Mouse (Mus musculus) CH12.LX (cell line): Measurements from ENCODE around the gene Zfp62. TPM values are rescaled to one million over a fixed set of nuclear protein-coding genes. Genes with fewer than 3 reads are reported as not detected.
A peak's percentile ranks its signal among the peaks of the same experiment; 100 is the strongest.

Experiments
- DNase-seq: peaks from one replicate; pipeline ENCODE4 v3.0.0-alpha.2; 2013; ENCODE audit errors: extremely low read depth
- H3K27ac ChIP-seq: 2 replicates; pipeline ENCODE4 v1.5.1; 2012; ENCODE audit warnings: low read depth, mild to moderate bottlenecking, control low read depth, moderate library complexity; ENCODE audit not compliant: insufficient read depth
- H3K27me3 ChIP-seq: replicated peaks from 2 replicates; pipeline ENCODE3; 2012; ENCODE audit warnings: inconsistent platforms
- H3K36me3 ChIP-seq, 2 experiments: replicated peaks in 1 of 2; 2 replicates each; pipeline versions ENCODE3 to v1.6.1; 2012; ENCODE audit warnings: inconsistent platforms in 1 of 2, low read length in 1 of 2, mild to moderate bottlenecking in 1 of 2, mixed read lengths in 1 of 2, moderate library complexity in 1 of 2; ENCODE audit not compliant: control insufficient read depth in 1 of 2, insufficient read depth in 1 of 2
- H3K4me1 ChIP-seq, 2 experiments: 2 replicates each; pipeline ENCODE4 v1.6.1; 2012; ENCODE audit warnings: inconsistent platforms in 1 of 2, moderate library complexity in 1 of 2; ENCODE audit not compliant: insufficient read depth in 2 of 2, control insufficient read depth in 1 of 2
- H3K4me2 ChIP-seq: 2 replicates; pipeline ENCODE4 v1.6.1; 2012; ENCODE audit warnings: low read depth, mild to moderate bottlenecking, control low read depth; ENCODE audit not compliant: poor library complexity, insufficient read depth, severe bottlenecking
- H3K4me3 ChIP-seq, 3 experiments: fragments of 150-350 bp in 1 of 3; sonication (generic) in 1 of 3; replicated peaks in 1 of 3; 2 replicates each; pipeline versions ENCODE3 to v1.5.1; 2011 to 2012; ENCODE audit warnings: low read depth in 2 of 3, low read length in 2 of 3, mild to moderate bottlenecking in 2 of 3, moderate library complexity in 2 of 3, control low read depth in 1 of 3, improper control_type of control experiment in 1 of 3, inconsistent platforms in 1 of 3, mixed read lengths in 1 of 3; ENCODE audit not compliant: poor library complexity in 1 of 3
- H3K79me2 ChIP-seq: replicated peaks from 2 replicates; pipeline ENCODE4 v1.6.1; 2012; ENCODE audit warnings: mild to moderate bottlenecking, moderate library complexity; ENCODE audit not compliant: control insufficient read depth, poor library complexity, insufficient read depth, severe bottlenecking; ENCODE audit errors: extremely low read depth
- H3K9ac ChIP-seq: 2 replicates; pipeline ENCODE4 v1.6.1; 2012; ENCODE audit warnings: low read depth, mild to moderate bottlenecking, control low read depth, moderate library complexity; ENCODE audit not compliant: insufficient read depth
- H3K9me3 ChIP-seq: replicated peaks from 2 replicates; pipeline ENCODE3; 2012; ENCODE audit warnings: low read length, inconsistent platforms, mixed read lengths
- BHLHE40 ChIP-seq: IDR thresholded peaks from 2 replicates; pipeline ENCODE4 v1.6.1; 2011; ENCODE audit warnings: mild to moderate bottlenecking, low read depth, low read length, improper control_type of control experiment
- CHD1 ChIP-seq: IDR thresholded peaks from 2 replicates; pipeline ENCODE4 v1.6.1; 2012; ENCODE audit warnings: low read depth, low read length, improper control_type of control experiment, inconsistent platforms
- CHD2 ChIP-seq: IDR thresholded peaks from 2 replicates; pipeline ENCODE4 v1.6.1; 2011; ENCODE audit warnings: low read length, improper control_type of control experiment
- CTCF ChIP-seq, 2 experiments: IDR thresholded peaks in 1 of 2; conservative IDR thresholded peaks in 1 of 2; 2 replicates each; pipeline ENCODE4 v1.5.1; 2011 to 2012; ENCODE audit warnings: low read depth in 2 of 2, low read length in 2 of 2, improper control_type of control experiment in 1 of 2, inconsistent platforms in 1 of 2, mild to moderate bottlenecking in 1 of 2, moderate library complexity in 1 of 2
- E2F4 ChIP-seq: IDR thresholded peaks from 2 replicates; pipeline ENCODE4 v1.6.1; 2011; ENCODE audit warnings: low read depth, low read length, improper control_type of control experiment; ENCODE audit not compliant: insufficient replicate concordance
- ELF1 ChIP-seq: IDR thresholded peaks from 2 replicates; pipeline ENCODE4 v1.6.1; 2014; ENCODE audit warnings: low read depth, mild to moderate bottlenecking, inconsistent platforms, low read length, improper control_type of control experiment
- EP300 ChIP-seq: IDR thresholded peaks from 2 replicates; pipeline ENCODE4 v1.6.1; 2011; ENCODE audit warnings: low read length, improper control_type of control experiment
- ETS1 ChIP-seq: conservative IDR thresholded peaks from 2 replicates; pipeline ENCODE4 v1.6.1; 2012; ENCODE audit warnings: low read depth, mild to moderate bottlenecking, inconsistent platforms, low read length, improper control_type of control experiment, moderate library complexity
- GABPA ChIP-seq: IDR thresholded peaks from 2 replicates; pipeline ENCODE4 v1.6.1; 2012; ENCODE audit warnings: low read depth, low read length, improper control_type of control experiment, inconsistent platforms; ENCODE audit not compliant: insufficient replicate concordance
- HCFC1 ChIP-seq: IDR thresholded peaks from 2 replicates; pipeline ENCODE4 v1.6.1; 2012; ENCODE audit warnings: low read depth, mild to moderate bottlenecking, inconsistent platforms, low read length, improper control_type of control experiment
- IRF4 ChIP-seq: IDR thresholded peaks from 2 replicates; pipeline ENCODE4 v1.6.1; 2014; ENCODE audit warnings: low read depth, mild to moderate bottlenecking, inconsistent platforms, low read length, improper control_type of control experiment
- JUN ChIP-seq: IDR thresholded peaks from 2 replicates; pipeline ENCODE4 v1.6.1; 2011; ENCODE audit warnings: low read depth, mild to moderate bottlenecking, low read length, improper control_type of control experiment, moderate library complexity; ENCODE audit not compliant: insufficient read depth
- JUND ChIP-seq: conservative IDR thresholded peaks from 2 replicates; pipeline ENCODE4 v1.6.1; 2011; ENCODE audit warnings: low read depth, low read length, improper control_type of control experiment
- KAT2A ChIP-seq: IDR thresholded peaks from 2 replicates; pipeline ENCODE4 v1.6.1; 2012; ENCODE audit warnings: low read length, improper control_type of control experiment, inconsistent platforms; ENCODE audit not compliant: insufficient replicate concordance
- MAFK ChIP-seq: IDR thresholded peaks from 2 replicates; pipeline ENCODE4 v1.6.1; 2011; ENCODE audit warnings: low read length, improper control_type of control experiment; ENCODE audit not compliant: insufficient replicate concordance
- MAX ChIP-seq: IDR thresholded peaks from 2 replicates; pipeline ENCODE4 v1.6.1; 2011; ENCODE audit warnings: low read length, improper control_type of control experiment
- MAZ ChIP-seq: IDR thresholded peaks from 2 replicates; pipeline ENCODE4 v1.6.1; 2012; ENCODE audit warnings: low read depth, mild to moderate bottlenecking, inconsistent platforms, low read length, improper control_type of control experiment, moderate library complexity
- MEF2A ChIP-seq: IDR thresholded peaks from 2 replicates; pipeline ENCODE4 v1.6.1; 2014; ENCODE audit warnings: low read depth, mild to moderate bottlenecking, inconsistent platforms, low read length, improper control_type of control experiment, borderline replicate concordance
- MXI1 ChIP-seq: IDR thresholded peaks from 2 replicates; pipeline ENCODE4 v1.6.1; 2011; ENCODE audit warnings: mild to moderate bottlenecking, low read depth, low read length, improper control_type of control experiment
- MYC ChIP-seq: IDR thresholded peaks from 2 replicates; pipeline ENCODE4 v1.6.1; 2011; ENCODE audit warnings: low read depth, mild to moderate bottlenecking, improper control_type of control experiment, low read length
- NELFE ChIP-seq: IDR thresholded peaks from 2 replicates; pipeline ENCODE4 v1.6.1; 2011; ENCODE audit warnings: low read depth, low read length, improper control_type of control experiment
- NRF1 ChIP-seq: IDR thresholded peaks from 2 replicates; pipeline ENCODE4 v1.6.1; 2014; ENCODE audit warnings: low read depth, mild to moderate bottlenecking, inconsistent platforms, low read length, improper control_type of control experiment, moderate library complexity
- PAX5 ChIP-seq: IDR thresholded peaks from 2 replicates; pipeline ENCODE4 v1.6.1; 2012; ENCODE audit warnings: low read length, inconsistent platforms, mixed read lengths
- POLR2A ChIP-seq: IDR thresholded peaks from 2 replicates; pipeline ENCODE4 v1.6.1; 2011; ENCODE audit warnings: low read depth, mild to moderate bottlenecking, improper control_type of control experiment, low read length
- POLR2AphosphoS2 ChIP-seq: IDR thresholded peaks from 2 replicates; pipeline ENCODE4 v1.6.1; 2011; ENCODE audit warnings: low read depth, low read length, improper control_type of control experiment
- RAD21 ChIP-seq: IDR thresholded peaks from 2 replicates; pipeline ENCODE4 v1.6.1; 2011; ENCODE audit warnings: low read depth, mild to moderate bottlenecking, low read length, improper control_type of control experiment, moderate library complexity
- RCOR1 ChIP-seq: conservative IDR thresholded peaks from 2 replicates; pipeline ENCODE4 v1.6.1; 2012; ENCODE audit warnings: low read depth, mild to moderate bottlenecking, inconsistent platforms, low read length, improper control_type of control experiment
- SIN3A ChIP-seq: IDR thresholded peaks from 2 replicates; pipeline ENCODE4 v1.6.1; 2012; ENCODE audit warnings: low read length, improper control_type of control experiment, inconsistent platforms
- SMC3 ChIP-seq: IDR thresholded peaks from 2 replicates; pipeline ENCODE4 v1.6.1; 2011; ENCODE audit warnings: low read depth, low read length, improper control_type of control experiment
- TBP ChIP-seq: conservative IDR thresholded peaks from 2 replicates; pipeline ENCODE4 v1.6.1; 2011; ENCODE audit warnings: low read depth, low read length, improper control_type of control experiment
- TCF12 ChIP-seq: IDR thresholded peaks from 2 replicates; pipeline ENCODE4 v1.6.1; 2014; ENCODE audit warnings: low read depth, mild to moderate bottlenecking, inconsistent platforms, low read length, improper control_type of control experiment
- UBTF ChIP-seq: IDR thresholded peaks from 2 replicates; pipeline ENCODE4 v1.6.1; 2012; ENCODE audit warnings: low read depth, mild to moderate bottlenecking, inconsistent platforms, low read length, improper control_type of control experiment, moderate library complexity
- USF1 ChIP-seq: IDR thresholded peaks from 2 replicates; pipeline ENCODE4 v1.6.1; 2014; ENCODE audit warnings: low read depth, mild to moderate bottlenecking, inconsistent platforms, low read length, improper control_type of control experiment
- USF2 ChIP-seq: conservative IDR thresholded peaks from 2 replicates; pipeline ENCODE4 v1.6.1; 2011; ENCODE audit warnings: low read depth, low read length, improper control_type of control experiment
- ZC3H11A ChIP-seq: IDR thresholded peaks from 2 replicates; pipeline ENCODE4 v1.6.1; 2012; ENCODE audit warnings: low read depth, mild to moderate bottlenecking, inconsistent platforms, low read length, improper control_type of control experiment
- ZKSCAN1 ChIP-seq: IDR thresholded peaks from 2 replicates; pipeline ENCODE4 v1.6.1; 2012; ENCODE audit warnings: low read depth, inconsistent platforms, low read length, improper control_type of control experiment, borderline replicate concordance
- ZMIZ1 ChIP-seq: IDR thresholded peaks from 2 replicates; pipeline ENCODE4 v1.6.1; 2012; ENCODE audit warnings: low read depth, mild to moderate bottlenecking, inconsistent platforms, low read length, improper control_type of control experiment
- ZNF384 ChIP-seq: IDR thresholded peaks from 2 replicates; pipeline ENCODE4 v1.6.1; 2012; ENCODE audit warnings: low read depth, low read length, improper control_type of control experiment, inconsistent platforms
- dilution Hi-C: fragments of 300-500 bp; cut with MboI; formaldehyde crosslinking; loops from 2 replicates; pipeline ENCODE4 v1.14.3; 2020; ENCODE audit warnings: low sequenced_read_pairs; ENCODE audit not compliant: extremely low pct_unique_long_range_greater_than_20kb, extremely low pct_ligation_motif_present
- in situ Hi-C: fragments of 300-500 bp; cut with MboI; formaldehyde crosslinking; loops from 3 replicates; pipeline ENCODE4 v1.14.3; 2019; ENCODE audit warnings: low sequenced_read_pairs, low pct_ligation_motif_present, low pct_unique_long_range_greater_than_20kb, mixed read lengths
- polyA plus RNA-seq: library from polyadenylated mRNA; unstranded; fragments of >175 nt; gene quantifications from 2 replicates; pipeline ENCODE4 v1.2.1, GENCODE M21; 2012; ENCODE audit warnings: low read depth; ENCODE audit not compliant: insufficient read length
- total RNA-seq, 2 experiments: library from RNA; depleted of rRNA; stranded (reverse); fragments of 300-350 nt in 1 of 2; fragments of >200 nt in 1 of 2; gene quantifications; 2 replicates each; pipeline ENCODE4 v1.2.3; 2012 to 2014

Zfp62 gene
- total and polyA plus RNA-seq, 3 experiments, result 22.6 to 38.7 (median 25.3) TPM

GRCm38 (mm10) chr11:49249811-49250421 lies 46.8 kb downstream of the Zfp62 start:
- Histone ChIP-seq H3K27ac (peak overlapping the region; percentile 99), H3K9me3 (no peaks in the 10 kb centered on the region), H3K36me3 (peaks cover 19 to 34% of the 10 kb centered on the region in 2 experiments), H3K27me3 (no peaks in the 10 kb centered on the region), H3K9ac (peak overlapping the region; percentile 83), H3K4me1 (peaks cover 10 to 67% of the 10 kb centered on the region in 2 experiments), H3K4me3 (peak overlapping the region; percentile 56 to 79 (median 72)), H3K4me2 (peak overlapping the region; percentile 55), H3K79me2 (peaks cover 72% of the 10 kb centered on the region)
- TF ChIP-seq JUN (no peak), EP300 (peak; percentile 99), TBP (peak; percentile 32; the same call in 1 of the 2 replicates), ZKSCAN1 (no peak; the same call in 1 of the 2 replicates), ZMIZ1 (peak; percentile 63), IRF4 (peak; percentile 99), NELFE (no peak), JUND (peak; percentile 55; the same call in 1 of the 2 replicates), POLR2A (no peak), E2F4 (peak; percentile 86; the same call in 1 of the 2 replicates), MYC (peak; percentile 79), UBTF (no peak; the same call in 1 of the 2 replicates), MAFK (peak; percentile 88), HCFC1 (peak; percentile 51; the same call in 1 of the 2 replicates), RAD21 (no peak; the same call in none of the 2 replicates), MAZ (peak; percentile 93), MXI1 (no peak; the same call in 1 of the 2 replicates), TCF12 (peak; percentile 100), CHD1 (peak; percentile 73), SIN3A (peak; percentile 98), PAX5 (no peak), CTCF (conservative IDR thresholded peaks at IDR 0.05 in 1 of 2, IDR thresholded peaks at IDR 0.05 in 1 of 2; ENCODE audit: low read depth in 2 of 2, low read length in 2 of 2) (no peak), SMC3 (no peak; the same call in 1 of the 2 replicates), ZC3H11A (no peak), MAX (peak; percentile 87), MEF2A (peak; percentile 95), ZNF384 (peak; percentile 97), KAT2A (peak; percentile 71; the same call in 1 of the 2 replicates), BHLHE40 (peak; percentile 92), POLR2AphosphoS2 (0 out of 2 replicates have a peak, but pooled peaks have one; percentile 32), NRF1 (peak; percentile 48; the same call in 1 of the 2 replicates), GABPA (no peak), ELF1 (peak; percentile 70; the same call in 1 of the 2 replicates), CHD2 (peak; percentile 95), RCOR1 (peak; percentile 100), USF1 (no peak), ETS1 (peak; percentile 94), USF2 (no peak)
- DNase-seq, result peak; percentile 93
- dilution Hi-C loops, result no loop called here
- in situ Hi-C loops, result loop anchor here (25.0 kb wide), 1 partner anchor 138 kb away; the partner anchor contains the start of gene Olfr1396
